Mouse (Mus musculus) thymus, postnatal 0 days (tissue): ENCODE data around the gene Rasl2-9. TPM values are rescaled to one million over a fixed set of nuclear protein-coding genes. Genes with fewer than 3 reads are reported as not detected.
"Not testable (repeated sequence)": the region's sequence is repeated elsewhere in the genome, so short reads cannot be mapped to it uniquely, and the experiment has no call there.

ENCODE experiments used
- DNase-seq: peaks from one replicate; pipeline ENCODE4 v3.0.0-alpha.2; 2015; ENCODE audit warnings: low spot score
- polyA plus RNA-seq: library from polyadenylated mRNA; unstranded; fragments of >200 nt; fragmentation: Nextera tagmentation; extraction: Ambion mirVana; gene quantifications from 2 replicates; pipeline ENCODE4 v1.2.1, GENCODE M21; 2015

The Rasl2-9 gene
- 0.13 and 0.40 TPM in 2 replicates for polyA plus RNA-seq

DNA sequence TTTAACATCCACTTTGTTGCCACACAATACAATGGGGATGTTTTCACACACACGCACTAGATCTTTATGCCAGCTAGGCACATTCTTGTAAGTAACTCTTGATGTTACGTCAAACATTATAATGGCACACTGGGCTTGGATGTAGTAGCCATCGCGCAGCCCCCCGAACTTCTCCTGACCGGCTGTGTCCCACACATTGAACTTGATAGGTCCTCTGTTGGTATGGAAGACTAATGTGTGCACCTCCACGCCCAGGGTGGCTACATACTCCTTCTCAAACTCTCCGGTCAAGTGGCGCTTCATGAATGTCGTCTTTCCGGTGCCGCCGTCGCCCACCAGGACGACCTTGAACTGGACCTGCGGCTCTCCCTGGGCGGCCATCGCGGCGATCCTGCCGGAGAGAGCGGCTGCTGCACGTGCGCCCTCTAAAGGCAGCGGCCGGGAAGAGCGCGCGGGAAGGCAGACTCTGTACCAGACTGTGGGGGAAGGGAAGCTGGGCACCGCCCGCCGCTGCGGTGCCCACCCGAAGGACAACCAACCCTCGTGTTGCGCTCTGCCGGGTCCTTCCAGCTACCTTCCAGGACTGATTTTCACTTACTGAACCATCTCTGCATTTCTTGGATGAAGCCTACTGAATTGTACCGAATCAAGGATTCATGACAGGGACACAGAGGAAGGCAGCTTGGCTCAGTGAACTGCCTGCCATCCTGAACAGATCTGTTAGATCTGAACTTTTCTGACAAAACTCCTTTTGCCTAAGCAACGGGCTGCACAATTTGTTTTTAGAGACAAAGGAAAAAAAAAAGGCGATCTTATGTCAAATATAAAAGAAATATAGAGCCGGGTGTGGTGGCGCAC, at the start of gene Rasl2-9:
Rasl2-9 (minus strand) TSS at position 402 of the 858 bp plus-strand sequence.
- peak; percentile 58 for DNase-seq

DNA sequence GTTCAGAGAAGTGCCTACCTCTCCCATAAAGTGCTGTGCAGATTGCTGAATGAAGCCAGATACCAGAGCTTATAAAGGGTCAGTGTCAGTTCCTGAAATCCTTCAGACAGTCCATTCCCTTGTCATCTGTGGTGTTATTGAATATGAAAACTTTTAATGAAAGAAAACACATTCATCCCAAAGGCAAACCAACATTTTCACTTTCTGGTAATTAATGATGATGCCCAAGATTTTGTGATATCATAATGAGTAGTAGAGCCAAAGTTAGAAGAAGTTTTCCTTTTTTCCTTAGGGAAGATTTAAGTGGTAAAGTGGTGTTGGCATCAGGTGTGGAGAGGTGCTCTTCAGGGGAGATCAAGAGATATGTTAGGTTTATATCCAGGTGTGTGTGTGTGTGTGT, 23.8 kb upstream of the Rasl2-9 start, which contains the start of gene Vmn1r55:
Vmn1r55 (minus strand) TSS at position 101 of the 400 bp plus-strand sequence.
- not testable (repeated sequence) for DNase-seq

DNA sequence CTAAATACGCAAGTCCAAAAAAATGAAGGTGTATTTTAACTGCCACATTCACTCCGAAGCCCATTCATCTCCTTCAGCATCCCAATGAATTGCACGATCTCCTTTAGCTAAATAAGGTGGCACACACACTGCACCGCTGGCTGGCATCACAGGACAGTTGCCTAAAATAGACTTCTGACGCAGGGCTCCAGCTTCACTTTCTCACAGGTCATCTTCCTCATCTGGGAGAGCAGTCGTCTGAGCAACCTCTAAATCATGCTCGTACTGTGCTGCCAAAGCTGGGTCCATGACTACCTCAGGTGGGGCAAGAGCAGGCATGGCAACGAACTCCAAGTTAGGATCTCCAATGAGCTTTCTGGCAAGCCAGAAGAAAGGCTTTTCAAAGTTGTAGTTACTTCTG, 672 bp downstream of the Rasl2-9 start:
- no peak for DNase-seq

GRCm38 (mm10) chr7:5116850-5117249, 8.9 kb downstream of the Rasl2-9 start, which contains the start of gene Rfpl4:
Gene Rfpl4 (minus strand): TSS chr7:5116950.
- no peak for DNase-seq

GRCm38 (mm10) chr7:5112701-5113100, 13.0 kb downstream of the Rasl2-9 start:
- no peak for DNase-seq

DNA sequence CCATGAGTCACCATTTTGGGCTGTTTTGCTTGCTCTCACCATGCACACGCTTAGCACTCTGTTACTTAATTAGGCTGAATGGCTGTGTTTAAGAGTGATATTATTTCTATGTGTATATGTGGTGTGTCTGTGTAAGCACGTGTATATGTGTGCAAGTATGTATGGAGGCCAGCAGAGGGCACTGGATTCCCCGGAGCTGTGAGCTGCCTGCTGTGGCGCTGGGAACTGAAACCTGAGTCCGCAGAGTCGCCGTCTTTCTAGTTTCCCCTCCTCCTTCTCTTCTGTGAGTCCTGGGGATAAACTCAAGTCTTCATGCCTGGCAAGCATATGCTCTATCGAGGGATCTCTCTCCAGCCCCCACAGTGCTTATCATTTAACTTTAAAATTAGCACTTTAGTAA, 16.4 kb downstream of the Rasl2-9 start:
- DNase-seq: no peak

DNA sequence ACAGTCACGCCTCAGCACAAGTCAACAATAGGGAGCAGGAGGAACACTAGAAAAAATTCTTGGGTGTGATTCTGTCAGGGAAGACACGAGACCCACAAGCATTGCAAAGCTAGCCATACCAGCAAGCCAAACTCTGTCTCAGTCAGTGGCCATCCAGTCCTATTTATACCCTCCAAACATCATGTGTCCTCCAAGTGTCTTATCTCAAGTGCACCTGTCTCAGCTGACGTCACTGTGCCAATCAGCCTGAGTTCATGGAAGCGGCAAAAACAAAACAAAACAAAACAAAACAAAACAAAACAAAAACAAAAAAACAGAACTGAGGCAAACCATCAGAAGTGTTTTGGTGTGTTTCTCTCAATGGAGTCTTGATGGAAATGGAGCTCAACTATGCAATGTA, 17.5 kb downstream of the Rasl2-9 start:
- no peak for DNase-seq

- DNase-seq: no peak
Observed at GRCm38 (mm10) chr7:5102564-5102963, 23.2 kb downstream of the Rasl2-9 start.

GRCm38 (mm10) chr7:5101066-5101663, 24.6 kb downstream of the Rasl2-9 start:
- DNase-seq: no peak

GRCm38 (mm10) chr7:5099796-5100195, 26.0 kb downstream of the Rasl2-9 start:
- no peak for DNase-seq

GRCm38 (mm10) chr7:5098769-5099168, 27.0 kb downstream of the Rasl2-9 start:
- DNase-seq: no peak

- no peak for DNase-seq
Observed at GRCm38 (mm10) chr7:5092831-5093510, 32.8 kb downstream of the Rasl2-9 start.

- no peak for DNase-seq
Observed at GRCm38 (mm10) chr7:5092381-5092780, 33.4 kb downstream of the Rasl2-9 start.

DNA sequence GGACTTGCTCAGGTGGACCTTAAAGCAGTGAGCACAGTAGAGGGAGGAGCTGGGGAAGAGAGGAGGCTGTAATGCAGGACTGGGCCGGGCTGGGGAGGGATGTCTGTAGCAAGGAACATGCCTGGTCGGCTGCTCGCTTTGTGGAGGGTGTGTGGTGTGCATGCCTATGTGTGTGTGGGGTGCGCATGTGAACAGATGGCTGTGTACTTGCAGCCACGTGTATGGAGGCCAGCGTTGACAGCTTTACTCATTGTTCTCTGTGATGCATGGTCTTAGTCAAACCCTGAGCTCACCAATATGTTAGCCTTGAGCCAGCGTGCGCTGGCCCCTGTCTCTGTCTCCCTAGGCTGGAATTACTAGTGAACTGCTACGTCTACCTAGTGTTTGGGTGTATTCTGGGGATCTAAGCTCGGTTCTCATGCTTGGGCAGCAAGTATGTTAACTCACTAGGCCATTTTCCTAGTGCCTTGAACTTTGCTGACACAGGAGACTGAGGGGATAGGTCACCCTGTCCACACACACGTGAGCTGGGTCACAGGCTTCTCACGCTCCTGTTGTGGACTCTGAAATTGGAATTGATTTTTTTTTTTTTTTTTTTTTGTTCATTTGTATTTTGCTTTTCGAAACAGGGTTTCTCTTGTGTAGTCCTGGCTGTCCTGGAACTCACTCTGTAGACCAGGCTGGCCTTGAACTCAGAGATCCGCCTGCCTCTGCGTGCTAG, 34.6 kb downstream of the Rasl2-9 start:
- DNase-seq: no peak

GRCm38 (mm10) chr7:5089853-5090252, 35.9 kb downstream of the Rasl2-9 start:
- no peak for DNase-seq

- DNase-seq: no peak
Observed at GRCm38 (mm10) chr7:5087886-5088285, 37.9 kb downstream of the Rasl2-9 start.

- no peak for DNase-seq
Observed at GRCm38 (mm10) chr7:5086921-5087440, 38.8 kb downstream of the Rasl2-9 start.

- no peak for DNase-seq
Observed at GRCm38 (mm10) chr7:5085512-5085911, 40.2 kb downstream of the Rasl2-9 start.

DNA sequence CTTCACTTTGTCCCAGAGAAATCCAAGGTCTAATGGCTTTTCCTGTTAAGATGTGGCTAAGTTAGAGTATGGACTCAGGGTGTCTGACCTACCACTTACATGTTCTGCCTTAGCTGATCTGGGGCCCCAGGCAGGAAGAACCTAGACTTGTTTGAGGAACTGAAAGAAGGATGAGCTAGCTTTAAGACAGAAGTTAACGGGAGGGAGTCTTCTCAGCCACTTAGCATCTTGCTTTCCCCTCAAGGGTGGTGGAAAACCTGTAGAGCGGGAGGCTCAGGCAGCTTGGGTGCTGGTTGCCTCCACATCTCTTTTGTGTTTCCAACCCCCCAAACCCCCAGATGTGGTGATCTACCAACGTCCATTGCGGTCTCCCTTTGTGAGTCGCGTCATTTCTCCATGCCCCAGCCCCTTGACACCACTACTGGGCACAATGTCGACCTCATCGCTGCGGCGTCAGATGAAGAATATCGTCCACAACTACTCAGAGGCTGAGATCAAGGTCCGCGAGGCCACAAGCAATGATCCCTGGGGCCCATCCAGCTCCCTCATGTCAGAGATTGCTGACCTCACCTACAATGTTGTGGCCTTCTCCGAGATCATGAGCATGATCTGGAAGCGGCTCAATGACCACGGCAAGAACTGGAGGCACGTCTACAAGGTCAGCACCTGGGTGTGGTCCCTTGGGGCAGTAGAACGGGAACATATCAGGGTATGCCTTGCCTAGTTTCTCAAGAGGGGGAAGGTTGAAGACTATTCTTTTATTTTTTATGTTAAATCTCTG, 42.2 kb downstream of the Rasl2-9 start:
- DNase-seq: no peak

DNA sequence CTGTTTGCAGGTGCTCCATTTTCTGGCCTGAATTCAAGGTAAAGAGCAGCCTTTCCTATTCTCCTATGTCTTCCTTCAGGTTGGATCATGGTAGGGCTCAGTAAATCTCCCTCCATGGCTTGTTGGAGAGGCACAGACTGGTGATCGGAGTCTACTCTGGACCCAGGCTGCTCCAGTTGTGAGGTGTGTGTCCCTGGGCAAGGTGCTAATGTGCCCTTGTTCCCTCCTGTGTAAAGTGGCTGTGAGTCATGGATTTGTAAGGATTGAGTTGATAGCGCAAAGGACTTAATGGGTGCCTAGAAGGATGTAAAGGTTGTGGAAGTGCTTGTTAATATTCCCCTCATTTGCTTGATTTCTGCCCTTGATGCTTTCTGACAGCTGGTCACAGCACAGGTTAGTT, 43.8 kb downstream of the Rasl2-9 start:
- no peak for DNase-seq
